Comparison of ENCODE assay signal across 10 mouse cellular contexts in genomic region chr9:63667373-63667724, GRCm38 (mm10).
A peak's percentile ranks its signal among the peaks of the same experiment; 100 is the strongest.
DNase-seq lines count a peak whose midpoint lies in the region; ATAC-seq lines count a peak whose summit lies in the region.
"Had no signal": no experiment of that assay in that cellular context is flagged by ENCODE, and none has a peak within 500 bp of the region (broad histone marks: within the 10 kb centered on the region; RNA-seq: fewer than 3 reads in every experiment).

No protein-coding gene starts in this region.

- peak overlapping the region; percentile 43 for H3K4me2 ChIP-seq in heart, embryonic 15.5 days
- H3K4me2 ChIP-seq in lung, embryonic 16.5 days (ENCODE audit: low read depth, low read length): no peak overlapping the region
- H3K4me2 ChIP-seq in hindbrain, embryonic 14.5 days (replicated peaks): no peak overlapping the region
- H3K4me2 ChIP-seq in neural tube, embryonic 14.5 days (ENCODE audit: low read depth, low read length): no peak overlapping the region
- H3K4me2 ChIP-seq: midbrain, embryonic 12.5 days had no signal

- intact Hi-C loops in heart, postnatal 25 days (cut with DNase I): no loop called here
- intact Hi-C loops in gastrocnemius, postnatal 36 days (cut with DNase I): loop anchor here (2.0 to 5.0 kb wide), 2 partner anchors 17 to 35 kb away; no protein-coding TSS in a partner anchor

- no peaks in the 10 kb centered on the region for H3K9me3 ChIP-seq in heart, embryonic 15.5 days (replicated peaks)
- H3K9me3 ChIP-seq in lung, embryonic 16.5 days (ENCODE audit: control insufficient read depth, low read length): peaks cover 3% of the 10 kb centered on the region; the same call in 1 of the 2 replicates
- H3K9me3 ChIP-seq in hindbrain, embryonic 14.5 days (ENCODE audit: control insufficient read depth, low read length): no peaks in the 10 kb centered on the region
- H3K9me3 ChIP-seq in neural tube, embryonic 14.5 days (ENCODE audit: control insufficient read depth, low read length): no peaks in the 10 kb centered on the region
- H3K9me3 ChIP-seq: midbrain, embryonic 12.5 days had no signal

- H3K4me3 ChIP-seq in heart, embryonic 15.5 days: no peak overlapping the region
- no peak overlapping the region for H3K4me3 ChIP-seq in lung, embryonic 16.5 days (ENCODE audit: low read length)
- no peak overlapping the region for H3K4me3 ChIP-seq in hindbrain, embryonic 14.5 days (replicated peaks; ENCODE audit: low read length)
- H3K4me3 ChIP-seq in neural tube, embryonic 14.5 days (ENCODE audit: low read depth, low read length): no peak overlapping the region
- H3K4me3 ChIP-seq: midbrain, embryonic 12.5 days had no signal

- peak overlapping the region; percentile 81 for H3K27ac ChIP-seq in heart, embryonic 15.5 days
- peak overlapping the region; percentile 24; the same call in 1 of the 2 replicates for H3K27ac ChIP-seq in lung, embryonic 16.5 days (ENCODE audit: low read length)
- peak overlapping the region; percentile 27; the same call in 1 of the 2 replicates for H3K27ac ChIP-seq in hindbrain, embryonic 14.5 days
- H3K27ac ChIP-seq in neural tube, embryonic 14.5 days (ENCODE audit: low read depth, low read length): peak overlapping the region; percentile 16; the same call in 1 of the 2 replicates
- H3K27ac ChIP-seq: midbrain, embryonic 12.5 days had no signal

- no peaks in the 10 kb centered on the region for H3K27me3 ChIP-seq in heart, embryonic 15.5 days
- H3K27me3 ChIP-seq in lung, embryonic 16.5 days (ENCODE audit: control insufficient read depth, insufficient read depth, low read depth, low read length): no peaks in the 10 kb centered on the region
- H3K27me3 ChIP-seq in hindbrain, embryonic 14.5 days (ENCODE audit: control insufficient read depth, insufficient read depth, low read length): no peaks in the 10 kb centered on the region
- H3K27me3 ChIP-seq in neural tube, embryonic 14.5 days (ENCODE audit: control insufficient read depth, insufficient read depth, low read length): no peaks in the 10 kb centered on the region
- H3K27me3 ChIP-seq: CH12.LX; midbrain, embryonic 12.5 days had no signal

- DNase-seq in heart, postnatal 25 days (ENCODE audit: low spot score): no peak
- no peak for DNase-seq in lung, adult 18-20 months
- no peak for DNase-seq in hindbrain, embryonic 14.5 days (ENCODE audit: low spot score)
- DNase-seq in gastrocnemius, postnatal 36 days: no peak

- peaks cover 4% of the 10 kb centered on the region; the same call in 1 of the 2 replicates for H3K36me3 ChIP-seq in heart, embryonic 15.5 days
- 0 out of 2 replicates have a peak, but pooled peaks cover 5% of the 10 kb centered on the region for H3K36me3 ChIP-seq in lung, embryonic 16.5 days (ENCODE audit: control insufficient read depth, insufficient read depth, low read length)
- H3K36me3 ChIP-seq in hindbrain, embryonic 14.5 days (replicated peaks; ENCODE audit: control insufficient read depth, insufficient read depth): no peaks in the 10 kb centered on the region
- no peaks in the 10 kb centered on the region for H3K36me3 ChIP-seq in neural tube, embryonic 14.5 days (ENCODE audit: control insufficient read depth, insufficient read depth, low read length)

- peaks cover 69% of the 10 kb centered on the region for H3K4me1 ChIP-seq in heart, embryonic 15.5 days (replicated peaks)
- peaks cover 55% of the 10 kb centered on the region for H3K4me1 ChIP-seq in lung, embryonic 16.5 days (replicated peaks; ENCODE audit: control insufficient read depth, insufficient read depth, low read length)
- peaks cover 42% of the 10 kb centered on the region for H3K4me1 ChIP-seq in hindbrain, embryonic 14.5 days (replicated peaks; ENCODE audit: control insufficient read depth, insufficient read depth, low read length)
- peaks cover 32% of the 10 kb centered on the region for H3K4me1 ChIP-seq in neural tube, embryonic 14.5 days (ENCODE audit: control insufficient read depth, insufficient read depth, low read length)

- ATAC-seq in heart, embryonic 15.5 days (replicated peaks; ENCODE audit: insufficient number of reproducible peaks, insufficient read depth, low FRiP score, low read depth): no peak
- ATAC-seq in lung, embryonic 16.5 days (ENCODE audit: low read depth): no peak
- no peak for ATAC-seq in hindbrain, embryonic 14.5 days (ENCODE audit: low FRiP score)
- no peak for ATAC-seq in neural tube, embryonic 14.5 days (ENCODE audit: low read depth)
- no peak for ATAC-seq in activated CD4-positive, CD25-positive, alpha-beta regulatory T cell, adult 4 months

- WGBS in heart, embryonic 15.5 days: 55% methylated on average over 8 of the region's 8 CpGs
- 64% methylated on average over 8 of the region's 8 CpGs for WGBS in lung, embryonic 16.5 days
- 78% methylated on average over 8 of the region's 8 CpGs for WGBS in hindbrain, embryonic 14.5 days
- WGBS in neural tube, embryonic 14.5 days: 69% methylated on average over 8 of the region's 8 CpGs

- peak overlapping the region; percentile 32; the same call in 1 of the 2 replicates for H3K9ac ChIP-seq in heart, embryonic 15.5 days
- H3K9ac ChIP-seq in lung, embryonic 16.5 days (ENCODE audit: low read length): no peak overlapping the region
- H3K9ac ChIP-seq in hindbrain, embryonic 14.5 days: no peak overlapping the region
- no peak overlapping the region for H3K9ac ChIP-seq in neural tube, embryonic 14.5 days (replicated peaks; ENCODE audit: low read depth, low read length)
- H3K9ac ChIP-seq: midbrain, embryonic 12.5 days had no signal

Comparison
In these comparisons a context has a peak if more than half of its experiments do, and no peak if none do; other contexts are left out.
1. H3K27ac ChIP-seq: peak in every context shown above with its lines; median percentile 81 in heart, embryonic 15.5 days; 27 in hindbrain, embryonic 14.5 days; 24 in lung, embryonic 16.5 days; 16 in neural tube, embryonic 14.5 days.